Mouse (Mus musculus): ENCODE results near the gene Lrmda.
"Not testable (repeated sequence)": the region's sequence is repeated elsewhere in the genome, so short reads cannot be mapped to it uniquely, and the experiment has no call there.

Gene Lrmda

DNA sequence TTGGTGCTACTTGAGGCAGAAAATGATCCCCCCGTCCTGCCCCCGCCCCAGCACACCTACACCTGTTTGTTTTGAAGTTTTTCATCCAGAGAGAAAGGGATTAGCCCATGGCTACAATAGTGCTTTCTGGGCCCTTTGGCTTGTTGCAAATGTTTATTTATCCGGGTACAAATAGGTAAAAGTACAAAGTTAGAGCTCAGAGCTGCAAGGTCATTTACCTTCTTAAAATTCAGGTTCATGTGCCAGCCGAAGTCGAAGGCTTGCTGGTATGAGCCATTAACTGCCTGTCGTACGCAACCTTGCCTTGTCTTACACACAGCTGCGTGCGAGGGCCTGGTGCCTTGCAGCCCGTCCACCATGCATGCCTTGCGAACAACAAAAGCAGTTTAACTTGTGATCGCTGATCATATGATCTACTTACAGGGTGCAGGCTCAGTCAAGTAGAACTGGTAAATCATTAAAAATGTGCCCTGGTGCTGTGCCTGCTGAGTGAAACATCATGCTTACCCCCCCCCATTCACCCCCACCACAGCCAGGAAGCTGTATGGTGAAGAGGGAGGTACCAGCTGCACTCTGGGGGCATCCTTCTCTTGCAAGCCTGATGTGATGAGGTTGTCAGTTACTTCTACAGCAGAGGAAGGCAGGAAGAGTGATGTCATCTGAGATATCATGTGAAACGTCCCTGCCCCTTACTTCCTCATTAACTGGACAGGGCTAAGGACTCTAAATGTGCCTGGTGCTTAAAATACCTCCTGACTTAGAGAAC is 781.5 kb downstream of the Lrmda start:
- no peak for DNase-seq (ENCODE audit: low read depth)

DNA sequence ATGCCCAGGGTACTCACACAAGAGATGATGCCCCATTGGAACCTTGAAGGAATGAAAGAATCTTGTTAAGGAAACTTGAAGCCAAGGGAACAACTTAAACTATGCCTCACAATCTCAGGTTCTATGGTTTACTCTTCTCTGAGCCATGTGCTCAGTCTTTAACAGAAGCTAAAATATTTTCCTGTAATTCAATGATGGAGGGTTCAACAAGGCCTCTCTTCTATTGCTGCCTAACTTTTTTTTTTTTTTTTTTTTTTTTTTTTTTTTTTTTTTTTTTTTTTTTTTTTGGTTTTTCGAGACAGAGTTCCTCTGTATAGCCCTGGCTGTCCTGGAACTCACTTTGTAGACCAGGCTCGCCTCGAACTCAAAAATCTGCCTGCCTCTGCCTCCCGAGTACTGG is 782.2 kb downstream of the Lrmda start:
- DNase-seq (ENCODE audit: low read depth): not testable (repeated sequence)

GRCm38 (mm10) chr14:22807324-22807723 is 787.8 kb downstream of the Lrmda start:
- DNase-seq (ENCODE audit: low read depth): no peak

DNA sequence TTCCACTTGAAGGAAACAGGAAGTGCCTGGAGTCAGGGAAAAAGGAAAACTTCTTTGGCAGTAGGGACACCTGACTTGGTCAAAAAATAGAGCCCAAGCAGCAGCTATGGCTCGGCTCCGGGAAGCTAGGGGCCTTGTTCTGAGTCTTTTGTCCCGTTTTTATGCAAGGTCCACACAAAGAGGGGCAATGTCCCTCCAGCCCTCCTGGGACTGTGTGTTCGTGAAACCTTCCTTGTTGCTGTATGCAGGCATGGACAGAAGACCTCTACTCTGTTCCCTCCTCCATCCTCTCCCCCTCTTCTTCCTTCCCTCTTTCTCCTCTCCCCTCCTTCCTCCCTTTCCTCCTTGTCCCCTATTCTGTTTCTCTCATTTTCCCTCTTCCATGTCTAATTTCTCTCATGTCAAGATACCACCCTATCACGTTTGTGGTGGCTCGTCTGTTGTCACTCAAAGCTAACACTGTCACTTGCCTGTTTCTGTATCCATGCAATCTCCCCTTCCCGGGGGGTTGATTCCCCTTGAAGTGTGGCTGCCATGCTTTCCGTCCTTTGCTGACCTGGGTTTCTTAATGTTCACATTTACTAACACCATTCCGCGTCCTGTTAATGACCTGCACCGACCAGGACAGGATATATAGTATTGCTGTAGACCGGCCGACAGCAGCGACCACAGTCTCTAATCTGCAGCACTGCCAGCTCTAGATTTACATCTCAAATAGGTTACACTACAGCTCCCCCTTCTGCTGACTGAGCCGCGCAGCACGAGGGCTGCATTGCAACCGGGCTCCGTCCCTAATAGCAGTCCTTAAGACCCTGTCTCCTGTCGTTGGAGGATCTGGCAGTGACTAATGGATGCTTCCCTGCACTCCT is 788.4 kb downstream of the Lrmda start:
- peak; percentile 46 for DNase-seq (ENCODE audit: low read depth)

- no peak for DNase-seq (ENCODE audit: low read depth)
These were observed 789.2 kb downstream of the Lrmda start for GRCm38 (mm10) chr14:22808595-22809166.

GRCm38 (mm10) chr14:22809229-22809628 is 789.7 kb downstream of the Lrmda start:
- no peak for DNase-seq (ENCODE audit: low read depth)

- DNase-seq (ENCODE audit: low read depth): no peak
These were observed 791.0 kb downstream of the Lrmda start for GRCm38 (mm10) chr14:22810531-22810930.

GRCm38 (mm10) chr14:22812824-22813223 is 793.3 kb downstream of the Lrmda start:
- DNase-seq (ENCODE audit: low read depth): no peak

DNA sequence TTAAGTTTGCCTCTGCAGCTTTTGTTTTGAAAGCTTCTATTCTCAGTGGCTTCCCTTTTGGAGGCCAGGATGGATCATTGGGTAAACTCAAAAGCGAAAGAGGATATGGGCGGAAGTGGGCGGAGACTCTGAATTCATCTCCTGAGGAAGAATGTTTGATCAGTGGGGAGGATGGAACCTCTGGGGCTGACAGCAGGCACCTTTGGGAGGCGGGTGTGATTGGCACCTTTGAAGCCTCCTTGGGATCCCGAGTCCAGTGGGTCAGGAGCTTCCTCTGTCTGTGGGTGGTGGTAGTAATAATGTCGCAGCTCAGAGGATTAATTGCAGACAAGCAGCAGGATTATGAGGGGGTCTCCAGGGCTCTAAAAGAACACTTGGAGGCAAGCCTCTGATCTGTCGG is 793.9 kb downstream of the Lrmda start:
- DNase-seq (ENCODE audit: low read depth): no peak

DNA sequence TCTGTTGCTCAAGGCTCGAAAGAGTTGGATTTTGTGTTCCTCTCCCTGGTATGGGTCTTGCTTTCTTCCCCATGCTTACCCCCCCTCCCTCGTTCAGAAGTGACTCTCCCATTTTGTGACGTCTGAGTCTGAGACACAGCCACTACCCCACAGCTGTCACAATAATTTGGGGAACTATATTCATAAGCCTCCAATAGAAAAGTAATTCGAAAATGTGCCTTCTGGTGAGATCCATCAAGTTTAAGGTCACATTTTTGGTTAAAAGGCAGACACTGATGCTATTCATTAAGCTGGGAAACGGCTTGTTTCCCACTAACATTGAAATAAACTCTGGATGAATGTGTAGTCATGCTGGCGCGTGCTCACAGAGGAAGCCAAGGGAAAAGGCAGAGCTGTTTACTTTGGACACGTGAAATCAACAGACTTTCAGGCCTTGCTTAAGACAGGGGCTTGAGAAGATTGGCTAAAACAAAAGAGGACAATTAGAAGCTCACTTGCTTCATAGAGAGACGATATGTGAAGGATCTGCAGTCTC is 795.4 kb downstream of the Lrmda start:
- peak; percentile 96 for DNase-seq (ENCODE audit: low read depth)

DNA sequence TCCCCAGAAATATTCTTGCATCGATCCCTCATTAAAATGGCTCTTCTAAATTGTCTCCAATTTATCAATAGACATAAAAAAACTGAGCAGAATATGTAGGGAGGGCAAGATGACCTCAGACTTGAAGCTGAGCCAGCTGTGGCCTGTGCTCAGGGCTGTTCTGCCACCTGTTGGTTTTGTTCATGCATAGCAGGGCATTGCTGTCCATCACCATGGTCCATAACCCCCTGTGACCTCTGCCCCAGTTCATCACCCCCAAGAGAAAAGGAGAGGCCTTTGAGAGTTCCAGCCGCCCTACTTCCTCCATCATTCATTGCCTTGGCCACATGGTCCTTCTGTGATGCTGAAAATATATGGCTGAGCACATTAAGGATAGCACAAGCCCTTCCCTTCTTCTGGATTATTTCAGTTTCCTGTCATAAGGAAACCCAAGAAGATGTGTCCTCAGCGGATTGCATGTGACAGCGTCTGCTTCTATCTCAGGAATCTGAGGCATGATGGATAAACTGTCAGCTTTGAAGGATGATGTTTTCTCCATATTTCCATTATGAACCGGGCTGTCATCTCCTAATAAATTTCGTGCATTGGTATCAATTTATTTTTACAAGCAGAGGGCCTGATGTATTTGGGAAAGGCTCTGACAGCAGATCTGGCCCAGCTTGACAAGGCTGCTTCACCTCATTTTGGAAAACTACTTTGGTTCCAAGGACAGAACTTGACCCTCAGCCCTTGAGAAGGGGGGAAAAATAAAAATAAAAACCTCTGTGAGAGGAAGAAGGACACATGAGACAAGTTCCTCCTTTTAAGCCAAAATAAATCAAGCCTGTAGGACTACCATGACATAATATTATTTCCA is 798.1 kb downstream of the Lrmda start:
- DNase-seq (ENCODE audit: low read depth): no peak

DNA sequence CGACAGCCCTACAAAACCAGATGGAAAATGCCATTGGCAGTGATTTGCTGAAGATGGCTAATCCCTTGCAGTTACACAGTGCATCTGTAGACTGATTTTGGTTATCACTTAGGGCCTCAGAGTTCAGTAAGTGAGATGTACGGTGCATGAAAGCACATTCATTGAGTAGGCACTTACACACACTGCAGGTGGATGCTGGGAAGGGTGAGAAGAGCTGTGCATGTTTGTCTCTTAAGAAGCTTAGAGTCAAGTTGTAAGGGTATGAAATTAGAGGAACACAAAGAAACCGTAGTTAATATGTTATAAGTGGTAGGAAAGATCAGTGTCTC is 798.7 kb downstream of the Lrmda start:
- DNase-seq (ENCODE audit: low read depth): no peak

GRCm38 (mm10) chr14:22822942-22823341 is 803.4 kb downstream of the Lrmda start:
- DNase-seq (ENCODE audit: low read depth): no peak

DNA sequence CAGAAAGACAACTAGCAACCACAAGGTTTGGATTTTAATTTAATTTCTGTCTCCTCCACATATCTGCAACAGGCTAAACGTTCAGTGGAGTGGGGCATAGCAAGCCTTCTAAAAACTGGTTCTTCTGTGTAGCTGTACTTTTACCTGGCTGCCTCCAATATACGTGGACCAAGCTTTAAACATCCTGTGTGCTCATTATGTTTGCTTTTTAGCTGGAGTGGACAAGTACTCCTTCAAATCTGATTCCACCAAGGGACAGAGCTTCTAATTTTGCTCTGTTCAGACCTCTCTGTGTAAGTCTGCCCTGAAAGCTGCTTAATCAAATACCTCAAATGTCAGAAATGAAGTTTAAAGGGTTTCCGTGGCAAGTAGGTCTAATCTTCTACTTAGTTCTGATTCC is 807.3 kb downstream of the Lrmda start:
- DNase-seq (ENCODE audit: low read depth): no peak

- DNase-seq (ENCODE audit: low read depth): no peak
These were observed 817.5 kb downstream of the Lrmda start for GRCm38 (mm10) chr14:22837058-22837457.

- no peak for DNase-seq (ENCODE audit: low read depth)
These were observed 821.6 kb downstream of the Lrmda start for GRCm38 (mm10) chr14:22841136-22841535.

GRCm38 (mm10) chr14:22844006-22844405 is 824.5 kb downstream of the Lrmda start:
- DNase-seq (ENCODE audit: low read depth): no peak

GRCm38 (mm10) chr14:22845401-22845800 is 825.9 kb downstream of the Lrmda start:
- DNase-seq (ENCODE audit: low read depth): no peak

GRCm38 (mm10) chr14:22847011-22847786 is 827.7 kb downstream of the Lrmda start:
- no peak for DNase-seq (ENCODE audit: low read depth)

GRCm38 (mm10) chr14:22849108-22849507 is 829.6 kb downstream of the Lrmda start:
- no peak for DNase-seq (ENCODE audit: low read depth)

DNA sequence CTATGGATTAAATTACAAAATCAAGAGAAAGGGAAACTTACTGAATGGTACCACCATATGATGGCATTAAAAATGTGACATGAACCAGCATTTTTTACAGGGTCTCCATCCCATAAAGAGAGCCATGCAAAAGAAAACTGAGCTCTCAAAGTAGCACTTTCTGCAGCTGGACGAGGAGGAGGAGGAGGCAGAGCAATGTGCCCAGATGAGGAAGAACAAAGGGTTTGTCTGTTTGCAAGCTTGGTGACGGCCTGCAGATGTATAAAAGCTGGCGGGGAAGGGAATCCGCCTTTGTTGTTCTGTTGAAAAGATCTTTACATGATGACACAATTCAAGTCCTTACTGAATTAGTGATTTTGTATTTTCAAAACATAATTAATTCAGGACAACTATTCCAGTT is 841.1 kb downstream of the Lrmda start:
- DNase-seq (ENCODE audit: low read depth): no peak

All from fibroblast of lung, adult 2 months (primary cell).